Mouse (Mus musculus): ENCODE results near the gene Mob4.

DNA sequence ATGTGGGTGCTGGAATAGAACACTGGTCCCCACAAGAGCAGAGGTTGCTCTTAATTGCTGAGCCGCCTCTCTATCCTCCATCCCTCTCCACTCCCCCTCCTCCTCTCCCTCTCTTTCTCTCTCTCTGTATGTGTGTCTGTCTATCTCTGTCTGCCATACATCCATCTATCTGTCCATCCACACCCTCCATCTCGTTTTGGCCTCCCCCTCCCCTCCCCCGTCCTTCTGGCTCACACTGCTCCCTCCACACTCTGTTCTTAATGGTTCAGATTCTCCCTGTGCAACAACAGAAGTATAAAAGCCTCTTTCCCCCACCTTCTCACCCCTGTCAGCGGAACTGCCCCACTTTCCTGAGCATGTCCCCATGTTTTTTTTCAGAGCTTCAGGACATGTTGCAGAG, 36.5 kb downstream of the Mob4 start:
- no peak for TF ChIP-seq CTCF (IDR thresholded peaks at IDR 0.05; ENCODE audit: insufficient read depth, low read depth, low read length)
- no peak for TF ChIP-seq POLR2A (IDR thresholded peaks at IDR 0.05; ENCODE audit: insufficient read depth, low read depth, low read length)

All from olfactory bulb, adult 2 months (tissue).